Mouse (Mus musculus) liver, embryonic 13.5 days (tissue): ENCODE measurements around the gene Cd300a. TPM values are rescaled to one million over a fixed set of nuclear protein-coding genes. Genes with fewer than 3 reads are reported as not detected.

Experiments
- ATAC-seq: fragments of 200-750 bp; cut with Nextera tagmentation; 2 replicates; pipeline ENCODE4 v1.8.0; 2017; ENCODE audit warnings: low read depth, mild to moderate bottlenecking, moderate number of reproducible peaks, moderate library complexity
- DNase-seq: peaks from one replicate; pipeline ENCODE4 v3.0.0; 2022
- H3K27ac ChIP-seq: fragments of 300-500 bp; sonication (generic); 2 replicates; pipeline ENCODE4 v1.5.1; 2015; ENCODE audit warnings: moderate library complexity, mild to moderate bottlenecking, inconsistent platforms
- H3K27me3 ChIP-seq: fragments of 300-500 bp; sonication (generic); 2 replicates; pipeline ENCODE4 v1.6.1; 2015; ENCODE audit warnings: mild to moderate bottlenecking, inconsistent platforms
- H3K36me3 ChIP-seq: fragments of 300-500 bp; sonication (generic); 2 replicates; pipeline ENCODE4 v1.6.1; 2015; ENCODE audit warnings: mild to moderate bottlenecking, inconsistent platforms
- H3K4me1 ChIP-seq: fragments of 300-500 bp; sonication (generic); replicated peaks from 2 replicates; pipeline ENCODE4 v1.6.1; 2015; ENCODE audit warnings: inconsistent platforms
- H3K4me2 ChIP-seq: fragments of 300-500 bp; sonication (generic); 2 replicates; pipeline ENCODE4 v1.6.1; 2015; ENCODE audit warnings: inconsistent platforms, mild to moderate bottlenecking, moderate library complexity
- H3K4me3 ChIP-seq: fragments of 300-500 bp; sonication (generic); replicated peaks from 2 replicates; pipeline ENCODE4 v1.5.1; 2015; ENCODE audit warnings: mild to moderate bottlenecking, inconsistent platforms
- H3K9ac ChIP-seq: fragments of 300-500 bp; sonication (generic); 2 replicates; pipeline ENCODE4 v1.6.1; 2015; ENCODE audit warnings: mild to moderate bottlenecking, inconsistent platforms
- H3K9me3 ChIP-seq: fragments of 300-500 bp; sonication (generic); replicated peaks from 2 replicates; pipeline ENCODE4 v1.6.1; 2016; ENCODE audit warnings: inconsistent platforms
- WGBS: fragments of 180-500 bp; shearing (Covaris S2); methylation state at CpG from one replicate; pipeline ENCODE4 v1.1.7; 2015; ENCODE audit not compliant: insufficient replicate concordance; 5-methylcytosine and 5-hydroxymethylcytosine counted together
- polyA plus RNA-seq: library from polyadenylated mRNA; unstranded; fragments of >200 nt; fragmentation: Nextera tagmentation; extraction: Ambion mirVana; gene quantifications from 2 replicates; pipeline ENCODE4 v1.2.1, GENCODE M21; 2015

The Cd300a gene
- polyA plus RNA-seq, result 4.0 and 5.5 TPM in 2 replicates

DNA sequence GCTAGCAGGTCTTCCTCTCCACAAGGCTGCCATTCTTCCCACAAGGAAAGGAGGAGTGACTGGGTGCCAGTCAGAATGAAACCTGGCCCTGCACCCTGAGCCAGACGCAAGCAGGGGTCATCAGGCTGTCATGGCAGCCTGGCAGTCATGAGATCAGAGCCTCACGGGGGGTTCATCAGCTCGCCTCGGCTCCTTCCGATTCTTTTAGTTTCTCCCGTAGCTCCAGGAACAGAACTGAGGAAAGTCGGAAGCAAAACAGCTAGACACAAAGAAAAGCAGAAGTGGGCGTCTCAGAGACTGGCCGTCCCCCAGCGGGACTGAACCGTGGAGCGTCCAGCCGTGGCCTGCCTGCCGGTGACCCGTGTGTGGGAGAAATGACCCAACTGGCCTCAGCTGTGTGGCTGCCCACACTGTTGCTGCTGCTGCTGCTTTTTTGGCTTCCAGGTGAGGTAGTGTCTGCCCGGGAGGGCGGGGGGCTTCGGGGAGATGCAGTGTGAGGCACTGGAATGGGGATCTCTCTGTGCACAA, at the start of gene Cd300a:
TSS of gene Cd300a (plus strand) at position 51 of the 528 bp plus-strand sequence.
- Histone ChIP-seq H3K4me1 (peaks cover 4% of the 10 kb centered on the region; the same call in 1 of the 2 replicates), H3K27ac (no peak within 1 kb of the TSS), H3K27me3 (no peaks in the 10 kb centered on the region), H3K36me3 (no peaks in the 10 kb centered on the region), H3K4me3 (peak within 1 kb of the TSS; percentile 30), H3K9me3 (no peaks in the 10 kb centered on the region), H3K9ac (peak within 1 kb of the TSS; percentile 22; the same call in 1 of the 2 replicates), H3K4me2 (peak within 1 kb of the TSS; percentile 23)
- ATAC-seq (peak; percentile 18; the same call in 1 of the 2 replicates), DNase-seq (no peak)
- WGBS, result 22% methylated on average over 18 of the region's 18 CpGs

DNA sequence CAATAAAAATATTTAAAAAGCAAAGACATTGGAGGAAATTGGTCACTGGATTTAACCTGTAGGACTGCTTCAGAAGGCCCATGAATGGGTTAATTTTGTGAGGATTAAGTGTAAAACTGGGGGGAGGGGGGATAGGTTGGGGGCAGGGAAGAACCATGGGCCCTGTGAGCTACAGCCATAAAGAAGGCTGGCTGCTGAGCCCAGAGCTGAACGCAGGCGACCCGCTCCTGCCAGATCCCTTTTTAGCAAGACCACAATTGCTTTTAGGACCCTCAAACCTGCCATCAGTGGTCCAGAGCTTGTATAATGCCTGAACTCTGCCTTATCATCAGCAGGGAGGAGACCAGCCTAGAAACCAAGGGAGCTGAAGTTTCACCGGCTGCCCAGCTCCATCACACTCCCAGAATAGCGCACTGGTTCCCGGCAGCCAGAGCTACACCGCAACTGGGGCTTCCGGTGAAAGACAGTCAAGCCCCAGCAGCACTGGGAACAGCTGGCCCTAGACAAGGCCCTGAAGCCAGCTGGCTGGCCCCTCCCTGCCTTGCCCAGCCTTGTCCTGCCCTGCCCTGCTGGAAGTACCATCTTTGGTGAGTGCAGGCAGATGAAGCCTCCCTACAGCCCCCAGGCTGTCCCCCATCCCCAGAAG, 45.9 kb upstream of the Cd300a start:
- H3K4me2 ChIP-seq, result no peak overlapping the region
- no peak for DNase-seq
- peak; percentile 52 for ATAC-seq
- no peaks in the 10 kb centered on the region for H3K9me3 ChIP-seq
- no peak overlapping the region for H3K4me3 ChIP-seq
- 5% methylated on average over 8 of the region's 8 CpGs for WGBS
- peaks cover 23% of the 10 kb centered on the region for H3K4me1 ChIP-seq
- H3K27ac ChIP-seq, result no peak overlapping the region; the same call in 1 of the 2 replicates
- no peaks in the 10 kb centered on the region for H3K36me3 ChIP-seq
- no peak overlapping the region for H3K9ac ChIP-seq
- H3K27me3 ChIP-seq, result peaks cover 7% of the 10 kb centered on the region

DNA sequence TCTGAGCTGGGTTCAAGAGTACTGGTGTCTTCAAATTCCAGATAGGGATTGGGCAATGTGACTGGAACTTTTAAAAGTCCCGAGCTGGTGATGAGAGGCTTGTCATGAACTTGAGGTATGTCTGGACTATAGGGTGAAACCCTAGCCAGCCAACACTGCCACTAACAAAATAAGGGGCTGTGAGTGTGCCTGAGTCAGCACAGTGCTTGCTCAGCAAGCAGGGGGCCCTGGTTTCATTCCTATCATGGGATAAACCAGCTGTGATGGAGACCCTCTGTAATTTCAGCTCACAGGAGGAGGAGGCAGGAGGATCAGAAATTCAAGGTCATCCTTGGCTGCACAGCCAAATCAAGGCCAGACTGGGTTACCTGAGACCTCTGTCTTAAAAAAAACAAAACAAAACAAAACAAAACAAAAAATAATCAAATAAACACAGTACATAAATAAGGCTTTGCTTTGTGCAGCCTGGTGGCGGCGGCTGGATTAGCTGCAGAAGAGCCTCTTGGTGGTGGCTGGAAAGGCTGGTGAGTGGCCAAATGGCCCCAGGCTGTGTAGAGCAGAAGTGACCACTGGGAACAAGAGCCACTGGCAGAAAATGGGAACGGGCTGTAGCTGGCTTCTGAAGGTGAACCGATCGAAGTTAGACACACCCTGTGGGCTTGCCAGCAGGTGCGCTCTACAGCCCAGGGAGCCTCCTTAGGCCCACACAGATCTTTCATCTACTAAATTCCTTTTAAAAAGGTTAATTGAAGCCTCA, 45.2 kb upstream of the Cd300a start:
- peaks cover 14% of the 10 kb centered on the region for H3K27me3 ChIP-seq
- peaks cover 27% of the 10 kb centered on the region for H3K4me1 ChIP-seq
- no peak overlapping the region for H3K4me2 ChIP-seq
- no peaks in the 10 kb centered on the region for H3K36me3 ChIP-seq
- no peak overlapping the region for H3K4me3 ChIP-seq
- H3K9me3 ChIP-seq, result no peaks in the 10 kb centered on the region
- 63% methylated on average over 7 of the region's 7 CpGs for WGBS
- DNase-seq (no peak), ATAC-seq (no peak)
- H3K27ac ChIP-seq, result no peak overlapping the region; the same call in 1 of the 2 replicates
- no peak overlapping the region for H3K9ac ChIP-seq

DNA sequence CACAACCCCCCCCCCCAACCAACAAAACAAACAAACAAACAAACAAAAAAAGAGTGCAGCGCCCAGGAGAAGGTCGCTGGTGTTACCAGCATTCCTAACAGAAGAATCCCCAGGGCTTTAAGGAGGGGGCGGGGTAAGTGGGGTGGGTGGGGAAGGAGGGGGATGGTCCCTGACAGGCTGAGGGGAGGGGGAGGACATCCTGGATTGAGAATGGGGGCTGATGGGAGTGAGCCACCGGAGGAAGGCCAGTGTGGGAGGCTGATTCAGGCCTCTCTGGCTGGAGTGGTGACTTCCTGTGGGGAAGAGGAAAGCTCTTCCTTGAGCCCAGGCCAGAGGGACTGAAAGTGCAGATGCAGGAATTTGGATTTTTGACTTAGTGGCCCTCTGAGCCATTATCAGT, 43.5 kb upstream of the Cd300a start:
- Histone ChIP-seq H3K9me3 (no peaks in the 10 kb centered on the region), H3K36me3 (no peaks in the 10 kb centered on the region), H3K27ac (no peak overlapping the region), H3K9ac (no peak overlapping the region), H3K4me3 (no peak overlapping the region), H3K4me2 (no peak overlapping the region), H3K27me3 (peaks cover 31% of the 10 kb centered on the region), H3K4me1 (peaks cover 37% of the 10 kb centered on the region)
- 63% methylated on average over 4 of the region's 4 CpGs for WGBS
- no peak for ATAC-seq
- DNase-seq, result no peak

DNA sequence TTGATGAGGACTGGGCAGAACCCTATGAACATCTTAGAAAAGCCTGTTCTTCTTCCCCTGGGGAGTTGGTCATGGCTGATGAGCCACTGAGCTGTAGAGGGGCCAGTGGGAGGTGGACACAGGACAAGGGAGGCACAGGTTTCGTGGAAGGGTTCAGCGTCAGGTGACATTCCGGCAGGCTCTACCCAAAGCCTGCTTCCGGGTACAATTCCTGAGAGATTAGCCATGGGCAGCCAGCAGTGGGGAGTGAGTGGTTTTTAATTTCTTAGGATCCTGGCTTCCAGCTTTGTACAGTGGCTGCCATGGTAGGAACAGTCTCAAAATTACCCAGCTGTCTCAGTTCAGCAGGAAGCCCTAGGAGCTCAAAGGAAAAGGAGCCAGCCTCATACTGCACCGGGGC, 42.8 kb upstream of the Cd300a start:
- H3K36me3 ChIP-seq, result no peaks in the 10 kb centered on the region
- H3K4me1 ChIP-seq, result peaks cover 40% of the 10 kb centered on the region
- H3K27ac ChIP-seq, result no peak overlapping the region
- WGBS, result 66% methylated on average over 5 of the region's 5 CpGs
- H3K4me3 ChIP-seq, result no peak overlapping the region
- peaks cover 37% of the 10 kb centered on the region for H3K27me3 ChIP-seq
- no peak for ATAC-seq
- no peaks in the 10 kb centered on the region for H3K9me3 ChIP-seq
- H3K4me2 ChIP-seq, result no peak overlapping the region
- no peak for DNase-seq
- no peak overlapping the region for H3K9ac ChIP-seq

DNA sequence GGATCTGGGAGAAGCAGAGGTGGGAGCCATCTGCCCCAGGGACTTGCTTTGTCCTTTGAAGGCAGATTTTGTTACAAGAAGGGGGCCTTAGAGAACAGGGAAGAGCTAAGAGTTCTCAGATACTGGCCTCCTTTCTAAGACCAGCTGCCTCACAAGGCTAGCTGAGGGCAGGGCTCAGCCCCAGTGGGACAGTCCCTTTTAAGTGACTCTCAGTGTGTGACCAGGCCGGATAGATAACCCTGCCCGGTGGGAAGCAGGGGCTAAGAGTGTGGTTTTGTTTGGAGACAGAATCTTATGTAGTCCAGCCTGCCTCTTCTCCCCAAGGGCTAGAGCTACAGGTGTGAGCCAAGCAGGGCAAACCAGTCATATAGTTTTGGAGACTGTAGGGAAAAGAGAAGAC, 40.3 kb upstream of the Cd300a start:
- no peak overlapping the region for H3K4me2 ChIP-seq
- ATAC-seq (no peak), DNase-seq (no peak)
- no peak overlapping the region for H3K27ac ChIP-seq
- H3K9me3 ChIP-seq, result no peaks in the 10 kb centered on the region
- H3K27me3 ChIP-seq, result peaks cover 63% of the 10 kb centered on the region
- no peak overlapping the region for H3K4me3 ChIP-seq
- no peak overlapping the region for H3K9ac ChIP-seq
- WGBS, result 5% methylated on average over 2 of the region's 2 CpGs
- H3K36me3 ChIP-seq, result no peaks in the 10 kb centered on the region
- peaks cover 38% of the 10 kb centered on the region for H3K4me1 ChIP-seq

DNA sequence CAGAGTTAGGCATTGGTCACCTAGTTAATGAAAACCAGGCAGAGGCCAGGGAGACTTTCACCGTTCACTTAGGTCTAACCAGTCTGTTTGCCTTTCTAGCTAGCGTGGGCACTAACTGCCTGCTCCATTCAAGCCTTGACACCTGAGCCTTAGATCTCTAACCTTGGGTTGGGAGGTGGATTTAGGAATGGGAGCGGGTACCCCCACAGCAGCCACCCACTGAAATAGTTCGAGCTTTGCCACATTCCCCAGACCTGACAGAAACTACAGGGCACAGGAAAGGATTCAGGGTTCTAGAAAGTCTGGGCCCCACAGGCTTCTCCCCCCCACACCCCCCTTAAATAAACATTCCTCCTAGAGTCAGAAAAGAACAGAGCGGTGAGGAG, 39.8 kb upstream of the Cd300a start:
- no peak for DNase-seq
- Histone ChIP-seq H3K9ac (no peak overlapping the region), H3K36me3 (no peaks in the 10 kb centered on the region), H3K9me3 (no peaks in the 10 kb centered on the region), H3K4me2 (peak overlapping the region; percentile 72; the same call in 1 of the 2 replicates), H3K27ac (peak overlapping the region; percentile 78), H3K27me3 (peaks cover 68% of the 10 kb centered on the region), H3K4me1 (peaks cover 38% of the 10 kb centered on the region), H3K4me3 (no peak overlapping the region)
- no peak for ATAC-seq
- WGBS, result 36% methylated on average over 5 of the region's 5 CpGs

DNA sequence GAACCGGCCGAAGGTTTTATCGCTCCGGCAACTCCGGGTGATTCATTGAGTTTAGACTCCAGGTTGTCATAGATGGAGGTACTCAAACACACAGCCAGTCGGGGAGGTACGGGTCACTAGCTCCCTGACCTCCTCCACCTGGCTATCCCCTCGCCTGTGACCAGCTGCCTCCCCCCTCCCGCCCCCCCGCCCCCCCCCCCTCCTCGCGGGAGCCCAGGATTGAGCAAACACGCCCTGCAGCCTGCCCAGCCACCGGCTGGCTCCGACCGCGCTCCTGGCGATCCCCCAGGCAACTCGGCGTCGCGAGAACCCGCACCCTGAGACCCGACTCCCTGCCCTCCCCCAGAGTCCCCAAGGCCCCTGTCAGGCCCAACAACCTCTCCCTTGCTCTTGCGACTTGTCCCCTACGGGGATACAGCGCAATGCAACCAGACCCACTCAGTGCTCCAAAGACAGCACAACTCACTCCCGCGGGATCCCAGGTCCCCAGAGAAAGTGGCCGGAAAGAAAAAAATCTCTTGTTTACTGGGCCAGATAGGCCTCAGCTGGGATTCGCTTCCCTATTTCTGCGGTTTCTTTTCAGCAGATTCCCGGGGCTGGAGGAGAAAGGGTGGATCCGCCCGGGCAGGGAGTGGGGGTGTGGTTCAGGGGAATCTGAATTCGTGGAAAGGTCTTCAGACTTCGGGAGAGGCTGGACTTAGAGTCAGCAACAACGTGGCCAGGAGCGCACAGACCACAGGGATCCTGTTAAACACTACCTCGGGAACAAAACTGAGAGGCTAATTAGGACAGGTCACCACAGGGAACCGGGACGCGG, 39.2 kb upstream of the Cd300a start, which contains the start of gene Gprc5c:
TSS of gene Gprc5c (plus strand) at position 701 of the 817 bp plus-strand sequence.
- peak within 1 kb of the TSS; percentile 72 for H3K4me2 ChIP-seq
- no peaks in the 10 kb centered on the region for H3K9me3 ChIP-seq
- 2% methylated on average over 34 of the region's 43 CpGs for WGBS
- ATAC-seq (peak; percentile 44; the same call in 1 of the 2 replicates), DNase-seq (no peak)
- H3K9ac ChIP-seq, result peak within 1 kb of the TSS; percentile 71
- peak within 1 kb of the TSS; percentile 78 for H3K27ac ChIP-seq
- H3K36me3 ChIP-seq, result no peaks in the 10 kb centered on the region
- H3K4me1 ChIP-seq, result peaks cover 35% of the 10 kb centered on the region
- peaks cover 68% of the 10 kb centered on the region for H3K27me3 ChIP-seq
- H3K4me3 ChIP-seq, result peak within 1 kb of the TSS; percentile 63

DNA sequence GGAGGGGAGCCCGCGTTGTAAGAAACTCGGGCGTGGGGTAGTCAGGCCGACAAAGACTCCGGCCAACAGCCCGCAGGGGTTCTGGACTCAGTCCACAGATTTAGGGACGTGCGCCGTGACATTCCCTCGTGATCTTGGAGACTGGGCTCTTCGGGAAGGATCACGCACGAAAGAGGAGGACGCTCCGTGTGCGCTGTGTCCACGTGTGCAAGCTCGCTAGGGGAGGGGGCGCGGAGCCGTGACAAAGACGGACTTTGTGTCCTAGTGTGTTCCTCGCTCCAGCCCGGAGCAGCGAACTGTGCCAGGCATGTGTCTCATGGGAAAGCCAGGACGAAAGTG, 38.6 kb upstream of the Cd300a start:
- under 1% methylated on average over 27 of the region's 27 CpGs for WGBS
- Histone ChIP-seq H3K27ac (peak overlapping the region; percentile 78), H3K27me3 (peaks cover 68% of the 10 kb centered on the region), H3K9ac (peak overlapping the region; percentile 71), H3K4me3 (peak overlapping the region; percentile 63), H3K4me1 (peaks cover 31% of the 10 kb centered on the region), H3K36me3 (no peaks in the 10 kb centered on the region), H3K4me2 (peak overlapping the region; percentile 72), H3K9me3 (no peaks in the 10 kb centered on the region)
- no peak for DNase-seq
- ATAC-seq, result peak; percentile 12; the same call in 1 of the 2 replicates

DNA sequence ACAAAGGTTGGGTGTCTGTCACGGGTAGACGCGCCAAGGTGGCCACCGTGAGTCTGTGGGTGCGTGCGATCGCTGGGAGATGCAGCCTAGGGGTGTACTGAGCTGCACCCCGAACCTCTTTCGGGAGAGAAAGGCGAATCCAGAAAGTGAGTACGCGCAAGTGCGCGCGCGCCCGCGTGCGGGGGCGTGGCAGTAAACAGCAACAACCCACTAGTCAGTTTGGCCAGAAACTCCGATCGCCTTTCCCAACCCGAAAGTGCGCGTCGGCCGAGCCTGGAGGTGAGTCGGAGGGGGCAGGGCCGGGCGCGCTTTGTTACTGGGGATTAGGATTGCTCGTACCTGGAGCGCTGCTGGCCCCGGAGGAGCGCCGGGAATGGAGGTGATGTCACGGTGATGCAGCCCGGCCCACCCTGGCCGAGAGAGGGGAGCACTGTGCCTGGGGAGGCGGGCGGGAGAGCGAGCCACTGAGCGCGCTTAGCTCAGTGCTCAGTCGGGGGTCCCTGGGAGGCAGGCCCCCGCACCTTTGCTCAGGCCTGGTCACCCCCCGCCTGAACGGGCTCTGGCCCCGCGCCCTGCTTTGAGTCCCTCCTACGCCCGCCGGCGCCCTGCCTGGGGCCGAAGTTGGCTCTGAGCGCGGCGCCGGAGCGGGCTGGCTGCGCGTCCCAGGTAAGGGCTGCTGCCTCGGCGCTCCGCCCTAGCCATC, 38.1 kb upstream of the Cd300a start:
- Histone ChIP-seq H3K36me3 (no peaks in the 10 kb centered on the region), H3K9me3 (no peaks in the 10 kb centered on the region), H3K4me2 (peak overlapping the region; percentile 72), H3K4me3 (peak overlapping the region; percentile 63), H3K4me1 (peaks cover 31% of the 10 kb centered on the region), H3K9ac (peak overlapping the region; percentile 71), H3K27ac (peak overlapping the region; percentile 78), H3K27me3 (peaks cover 68% of the 10 kb centered on the region)
- ATAC-seq, result peak; percentile 58
- under 1% methylated on average over 65 of the region's 65 CpGs for WGBS
- no peak for DNase-seq
